Mouse (Mus musculus) ES-Bruce4 (cell line): ENCODE data around the gene Bcl7c.

Experiments used
- CTCF ChIP-seq: IDR thresholded peaks from one replicate; pipeline ENCODE4 v1.8.1; 2011; ENCODE audit warnings: low read depth, low read length
- EP300 ChIP-seq: IDR thresholded peaks from 2 replicates; pipeline ENCODE4 v1.6.1; 2011; ENCODE audit warnings: low read depth, low read length; ENCODE audit not compliant: insufficient read depth
- POLR2A ChIP-seq: IDR thresholded peaks from one replicate; pipeline ENCODE4 v1.8.1; 2011; ENCODE audit warnings: low read length; ENCODE audit not compliant: insufficient read depth

DNA sequence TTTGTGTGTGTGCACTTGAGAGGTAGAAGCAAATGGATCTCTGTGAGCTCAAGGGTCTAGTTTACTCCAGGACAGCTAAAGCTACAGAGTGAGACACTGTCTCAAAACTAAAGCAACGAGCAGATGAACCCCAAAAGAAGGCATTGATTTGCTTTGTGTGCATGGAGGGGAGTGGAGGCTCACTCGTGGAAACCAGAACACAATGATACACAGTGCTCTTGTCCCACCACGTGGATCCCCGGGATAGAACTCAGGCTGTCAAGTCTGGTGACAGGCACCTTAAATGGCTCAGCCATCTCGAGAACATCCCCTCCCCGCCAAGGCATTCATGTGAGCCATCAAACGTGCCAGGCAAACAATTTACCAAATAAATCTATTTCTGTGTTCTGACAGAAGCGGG is 41.6 kb downstream of the Bcl7c start:
- TF ChIP-seq POLR2A (no peak), CTCF (no peak), EP300 (no peak)
